Comparison of ENCODE assay signal across 8 mouse cellular contexts in the genomic region with DNA sequence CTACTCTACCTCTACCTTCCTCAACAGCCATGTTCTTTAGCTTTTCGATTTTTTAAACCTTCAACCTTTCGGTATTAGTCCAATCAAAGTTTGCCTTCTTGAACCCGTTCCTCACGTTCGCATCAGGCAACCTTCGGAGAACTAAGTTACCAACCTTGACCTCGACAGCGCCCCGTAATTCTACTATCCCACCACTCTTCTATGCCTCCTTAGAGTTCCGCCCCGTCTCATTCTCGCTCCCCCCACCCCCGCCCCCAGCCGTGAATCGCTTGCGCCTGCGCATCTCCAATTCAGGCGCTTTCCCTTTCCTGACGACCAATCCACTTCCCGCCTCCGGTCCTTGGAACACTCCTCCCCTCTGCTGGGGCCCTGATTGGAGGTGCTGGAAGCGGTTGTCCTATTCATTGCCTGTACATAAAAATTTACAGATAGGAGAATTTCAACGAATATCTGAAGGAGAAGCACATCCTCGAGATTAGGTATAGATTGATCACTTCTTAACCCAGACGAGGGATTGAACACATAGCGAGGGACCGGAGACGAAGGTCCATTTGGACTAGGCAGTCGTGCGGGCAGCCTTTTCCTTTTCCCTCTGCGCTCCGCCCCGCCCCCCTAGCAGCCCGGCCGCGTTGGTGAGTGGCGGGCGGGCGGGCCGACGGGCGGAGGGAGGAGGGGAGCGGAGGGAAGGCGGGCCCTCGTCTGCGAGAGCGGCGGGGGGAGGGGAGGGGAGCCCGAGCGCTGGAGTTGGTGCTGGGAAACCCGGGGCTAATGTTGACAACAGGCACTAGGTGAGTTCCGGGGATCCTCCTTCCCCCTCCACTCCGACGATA. TPM values are rescaled to one million over a fixed set of nuclear protein-coding genes. Genes with fewer than 3 reads are reported as not detected.
DNase-seq lines count a peak whose midpoint lies in the region; ATAC-seq lines count a peak whose summit lies in the region.

A gene (plus strand): TSS at position 704 of the 830 bp plus-strand sequence.

- H3K27ac ChIP-seq in heart, embryonic 10.5 days, result peak within 1 kb of the TSS; percentile 94
- H3K27ac ChIP-seq in kidney, embryonic 15.5 days, result peak within 1 kb of the TSS; percentile 86

- H3K9ac ChIP-seq in kidney, embryonic 15.5 days, result peak within 1 kb of the TSS; percentile 76

- peak within 1 kb of the TSS; percentile 77 for H3K4me2 ChIP-seq in kidney, embryonic 15.5 days

- DNase-seq in B cell, adult 2 months, result peak; percentile 95 to 96
- peak; percentile 99 for DNase-seq in brain, adult 2 months (ENCODE audit: low read depth, low spot score)
- peak; percentile 98 for DNase-seq in heart, embryonic 10.5 days (ENCODE audit: low spot score)
- DNase-seq in liver, result peak; percentile 97
- peak; percentile 94 to 98 for DNase-seq in spleen, postnatal 4 days (ENCODE audit: low spot score in 2 of 2)

- peaks cover 4% of the 10 kb centered on the region; the same call in 1 of the 2 replicates for H3K36me3 ChIP-seq in heart, embryonic 10.5 days
- H3K36me3 ChIP-seq in kidney, embryonic 15.5 days, result no peaks in the 10 kb centered on the region

- H3K4me1 ChIP-seq in heart, embryonic 10.5 days, result peaks cover 3% of the 10 kb centered on the region; the same call in 1 of the 2 replicates
- H3K4me1 ChIP-seq in kidney, embryonic 15.5 days, result peaks cover 11% of the 10 kb centered on the region

- under 1% methylated on average over 49 of the region's 54 CpGs for WGBS in heart, embryonic 10.5 days
- WGBS in kidney, embryonic 15.5 days, result under 1% methylated on average over 38 of the region's 54 CpGs

- H3K4me3 ChIP-seq in heart, embryonic 10.5 days, result peak within 1 kb of the TSS; percentile 90
- peak within 1 kb of the TSS; percentile 88 for H3K4me3 ChIP-seq in kidney, embryonic 15.5 days (replicated peaks)

- H3K9me3 ChIP-seq in heart, embryonic 10.5 days, result no peaks in the 10 kb centered on the region
- no peaks in the 10 kb centered on the region for H3K9me3 ChIP-seq in kidney, embryonic 15.5 days (replicated peaks)

- peak; percentile 91 for ATAC-seq in erythroblast, adult 5-6 weeks (replicated peaks; ENCODE audit: low FRiP score, poor library complexity, severe bottlenecking)
- ATAC-seq in kidney, embryonic 15.5 days (replicated peaks; ENCODE audit: low FRiP score), result peak; percentile 95
- ATAC-seq in monocyte, adult 5-6 weeks (replicated peaks; ENCODE audit: insufficient number of reproducible peaks, low FRiP score, low TSS enrichment, poor library complexity, severe bottlenecking), result peak; percentile 92

- H3K27me3 ChIP-seq in heart, embryonic 10.5 days (ENCODE audit: insufficient read depth, poor library complexity, severe bottlenecking), result no peaks in the 10 kb centered on the region
- H3K27me3 ChIP-seq in kidney, embryonic 15.5 days, result no peaks in the 10 kb centered on the region

RNA-seq across cellular contexts. Expression of the gene that starts here (rescaled TPM):
- total RNA-seq in erythroblast, adult 5-6 weeks (2015; ENCODE audit: low replicate concordance), result 19.0 and 20.4 TPM in 2 replicates
- 25.4 and 25.6 TPM in 2 replicates for total RNA-seq in erythroblast, adult 5-6 weeks (2017; ENCODE audit: low replicate concordance)
- 6.0 and 8.2 TPM in 2 replicates for polyA plus RNA-seq in heart, embryonic 10.5 days (2016; fragmentation: Nextera tagmentation; extraction: Ambion mirVana)
- 10.7 and 11.5 TPM in 2 replicates for polyA plus RNA-seq in kidney, embryonic 15.5 days (2015; fragmentation: Nextera tagmentation; extraction: Ambion mirVana)
- 22.8 to 45.3 TPM (median 26.3 TPM) in 3 replicates for total RNA-seq in monocyte, adult 5-6 weeks (2017)

Comparison
In these comparisons a context has a peak if more than half of its experiments do, and no peak if none do; other contexts are left out.
1. Peak in every context shown above with its lines: DNase-seq, ATAC-seq, H3K4me3 ChIP-seq and H3K27ac ChIP-seq.